Comparison of ENCODE assay signal across 9 mouse cellular contexts in the genomic region with DNA sequence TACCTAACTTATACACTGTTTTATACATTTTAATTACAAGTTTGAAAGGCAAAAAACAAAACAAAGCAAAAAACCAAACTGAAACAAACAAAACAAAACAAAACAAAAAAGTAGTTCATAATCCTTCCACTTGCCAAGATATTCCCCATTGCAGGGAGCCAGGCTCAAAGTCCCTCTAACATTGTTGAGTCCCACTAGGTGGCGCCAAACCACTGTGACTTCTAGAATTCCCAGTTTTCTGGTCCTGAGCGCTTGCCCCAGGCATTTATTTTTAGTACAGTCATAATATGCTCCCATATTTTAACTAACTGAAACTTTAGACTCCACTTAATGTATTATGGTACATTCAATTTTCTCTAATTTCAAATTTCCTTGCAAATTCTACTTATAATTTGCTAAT. TPM values are rescaled to one million over a fixed set of nuclear protein-coding genes. Genes with fewer than 3 reads are reported as not detected.
A peak's percentile ranks its signal among the peaks of the same experiment; 100 is the strongest.
DNase-seq lines count a peak whose midpoint lies in the region; ATAC-seq and TF ChIP-seq lines count a peak whose summit lies in the region.
"Had no signal": no experiment of that assay in that cellular context is flagged by ENCODE, and none has a peak within 500 bp of the region (broad histone marks: within the 10 kb centered on the region; RNA-seq: fewer than 3 reads in every experiment).

No protein-coding gene starts in this region.

- no peaks in the 10 kb centered on the region for H3K4me1 ChIP-seq in heart, embryonic 11.5 days (ENCODE audit: control insufficient read depth, insufficient read depth, low read length)
- no peaks in the 10 kb centered on the region for H3K4me1 ChIP-seq in embryonic fibroblast, embryonic 13.5 days (ENCODE audit: control insufficient read depth, insufficient read depth, low read length)
- no peaks in the 10 kb centered on the region for H3K4me1 ChIP-seq in hindbrain, embryonic 16.5 days (ENCODE audit: control insufficient read depth, insufficient read depth, low read depth, low read length)
- no peaks in the 10 kb centered on the region for H3K4me1 ChIP-seq in midbrain, postnatal 0 days (ENCODE audit: insufficient read depth, low read length)

- ATAC-seq in heart, embryonic 11.5 days (replicated peaks; ENCODE audit: insufficient number of reproducible peaks, low FRiP score, low TSS enrichment) = no peak; the same call in 1 of the 2 replicates
- ATAC-seq in hindbrain, embryonic 16.5 days = peak; percentile 70; the same call in 1 of the 2 replicates
- ATAC-seq in midbrain, postnatal 0 days (ENCODE audit: low FRiP score) = peak; percentile 74; the same call in 1 of the 2 replicates

- intact Hi-C loops in left cerebral cortex, adult 2 months (cut with DNase I) = loop anchor here (1.0 kb wide), 1 partner anchor 71 kb away; no protein-coding TSS in a partner anchor

- H3K4me3 ChIP-seq in heart, embryonic 11.5 days (ENCODE audit: low read depth, low read length) = no peak overlapping the region
- H3K4me3 ChIP-seq in embryonic fibroblast, embryonic 13.5 days (ENCODE audit: insufficient read depth, low read length) = no peak overlapping the region
- H3K4me3 ChIP-seq in hindbrain, embryonic 16.5 days (ENCODE audit: low read length) = no peak overlapping the region
- H3K4me3 ChIP-seq in left cerebral cortex, adult 2 months = no peak overlapping the region
- no peak overlapping the region for H3K4me3 ChIP-seq in midbrain, postnatal 0 days (ENCODE audit: low read depth, low read length)

- WGBS in heart, embryonic 11.5 days (ENCODE audit: insufficient replicate concordance) = 15% methylated on average over 2 of the region's 2 CpGs
- WGBS in hindbrain, embryonic 16.5 days = 16% methylated on average over 2 of the region's 2 CpGs
- WGBS in midbrain, postnatal 0 days = 21% methylated on average over 2 of the region's 2 CpGs

- no peak for TF ChIP-seq POLR2A in embryonic fibroblast, embryonic 13.5 days (IDR thresholded peaks at IDR 0.05; ENCODE audit: low read depth, low read length)

- peak; percentile 34; the same call in 1 of the 2 replicates for TF ChIP-seq CTCF in embryonic fibroblast, embryonic 13.5 days (IDR thresholded peaks at IDR 0.05; ENCODE audit: borderline replicate concordance, insufficient read depth, low read length)
- peak; percentile 92 for TF ChIP-seq CTCF in left cerebral cortex, adult 2 months (IDR thresholded peaks at IDR 0.05)
- peak; percentile 82 for TF ChIP-seq CTCF in midbrain, postnatal 0 days (IDR thresholded peaks at IDR 0.05)

- no peaks in the 10 kb centered on the region for H3K27me3 ChIP-seq in heart, embryonic 11.5 days (ENCODE audit: control insufficient read depth, insufficient read depth, low read length)
- H3K27me3 ChIP-seq in hindbrain, embryonic 16.5 days (replicated peaks; ENCODE audit: control insufficient read depth, insufficient read depth, low read length) = no peaks in the 10 kb centered on the region
- H3K27me3 ChIP-seq in midbrain, postnatal 0 days (ENCODE audit: insufficient read depth, low read length) = no peaks in the 10 kb centered on the region

- no peak overlapping the region for H3K4me2 ChIP-seq in heart, embryonic 11.5 days
- H3K4me2 ChIP-seq in hindbrain, embryonic 16.5 days (ENCODE audit: low read length) = no peak overlapping the region
- H3K4me2 ChIP-seq in midbrain, postnatal 0 days (ENCODE audit: low read depth, low read length, poor library complexity, severe bottlenecking) = no peak overlapping the region

- no peak overlapping the region for H3K9ac ChIP-seq in heart, embryonic 11.5 days (ENCODE audit: low read depth, low read length)
- H3K9ac ChIP-seq in hindbrain, embryonic 16.5 days (ENCODE audit: low read depth, low read length) = no peak overlapping the region
- H3K9ac ChIP-seq in midbrain, postnatal 0 days (replicated peaks; ENCODE audit: low read length, poor library complexity, severe bottlenecking) = no peak overlapping the region

- peak; percentile 47 for DNase-seq in heart, adult 8-10 months (ENCODE audit: low spot score)
- DNase-seq in adrenal gland, postnatal 36 days = peak; percentile 77 to 79
- DNase-seq in left cerebral cortex, adult 2 months (ENCODE audit: extremely low spot score in 1 of 2, low spot score in 2 of 2) = peak; percentile 61 to 62
- peak; percentile 85 for DNase-seq in midbrain, postnatal 0 days (ENCODE audit: low spot score)
- peak; percentile 21 for DNase-seq in testis, postnatal 14 days (ENCODE audit: low spot score)

- no peak overlapping the region for H3K27ac ChIP-seq in heart, embryonic 11.5 days (ENCODE audit: low read depth, low read length)
- no peak overlapping the region for H3K27ac ChIP-seq in embryonic fibroblast, embryonic 13.5 days (ENCODE audit: insufficient read depth, low read length)
- H3K27ac ChIP-seq in hindbrain, embryonic 16.5 days (ENCODE audit: low read depth, low read length) = no peak overlapping the region
- H3K27ac ChIP-seq in left cerebral cortex, adult 2 months = no peak overlapping the region
- H3K27ac ChIP-seq in midbrain, postnatal 0 days (ENCODE audit: low read depth, low read length) = no peak overlapping the region

- no peaks in the 10 kb centered on the region for H3K36me3 ChIP-seq in heart, embryonic 11.5 days (ENCODE audit: control insufficient read depth, insufficient read depth, low read length)
- H3K36me3 ChIP-seq in hindbrain, embryonic 16.5 days (ENCODE audit: control insufficient read depth, insufficient read depth, low read length) = no peaks in the 10 kb centered on the region
- H3K36me3 ChIP-seq in midbrain, postnatal 0 days (ENCODE audit: insufficient read depth, low read length) = no peaks in the 10 kb centered on the region

- H3K9me3 ChIP-seq in heart, embryonic 11.5 days (replicated peaks; ENCODE audit: control insufficient read depth, low read length) = no peaks in the 10 kb centered on the region
- H3K9me3 ChIP-seq in hindbrain, embryonic 16.5 days (ENCODE audit: control insufficient read depth, low read length) = no peaks in the 10 kb centered on the region
- no peaks in the 10 kb centered on the region for H3K9me3 ChIP-seq in midbrain, postnatal 0 days (ENCODE audit: low read length)

RNA-seq across cellular contexts. Expression of a gene that starts 4.9 kb away (rescaled TPM):
- not detected for total RNA-seq in heart, adult 8-10 months (2022)
- not detected in 2 replicates for polyA plus RNA-seq in heart, embryonic 11.5 days (2014; fragmentation: Nextera tagmentation; extraction: Ambion mirVana)
- not detected for total RNA-seq in adrenal gland, postnatal 36 days (2021)
- polyA plus RNA-seq in embryonic fibroblast, embryonic 13.5 days (2011; ENCODE audit: insufficient read length, low read depth, missing spikeins) = not detected in 2 replicates
- not detected in 2 replicates for polyA plus RNA-seq in hindbrain, embryonic 16.5 days (2015; fragmentation: Nextera tagmentation; extraction: Ambion mirVana)
- not detected for total RNA-seq in left cerebral cortex, adult 2 months (2021)
- total RNA-seq in midbrain, postnatal 0 days (2014; rRNA removed) = not detected in 2 replicates
- not detected in 2 replicates for polyA plus RNA-seq in midbrain, postnatal 0 days (2015; fragmentation: Nextera tagmentation; extraction: Ambion mirVana)
- polyA plus RNA-seq: lung, embryonic 16.5 days had no signal

RNA-seq across cellular contexts. Expression of a gene that starts 10.7 kb away (rescaled TPM):
- total RNA-seq in heart, adult 8-10 months (2022) = under 1 TPM in 3 of 4 experiments, not detected in 1; 0.09 to 0.19 (median 0.14) TPM
- polyA plus RNA-seq in heart, embryonic 11.5 days (2014; fragmentation: Nextera tagmentation; extraction: Ambion mirVana) = 0.04 and 0.06 TPM in 2 replicates
- total RNA-seq in adrenal gland, postnatal 36 days (2021) = 1 to 10 TPM in 1 of 2 experiments, under 1 TPM in 1; 0.63 to 2.0 TPM
- polyA plus RNA-seq in embryonic fibroblast, embryonic 13.5 days (2011; ENCODE audit: insufficient read length, low read depth, missing spikeins) = 0.72 TPM in 1 of 2 replicates, not detected in the other
- 0.11 and 0.25 TPM in 2 replicates for polyA plus RNA-seq in hindbrain, embryonic 16.5 days (2015; fragmentation: Nextera tagmentation; extraction: Ambion mirVana)
- total RNA-seq in left cerebral cortex, adult 2 months (2021) = under 1 TPM in 1 of 2 experiments, not detected in 1; 0.65 TPM
- total RNA-seq in midbrain, postnatal 0 days (2014; rRNA removed) = 1.1 and 1.8 TPM in 2 replicates
- 0.11 and 0.26 TPM in 2 replicates for polyA plus RNA-seq in midbrain, postnatal 0 days (2015; fragmentation: Nextera tagmentation; extraction: Ambion mirVana)

RNA-seq across cellular contexts. Expression of a gene that starts 32.3 kb away (rescaled TPM):
- total RNA-seq in heart, adult 8-10 months (2022) = 1 to 10 TPM in 2 of 4 experiments, under 1 TPM in 2; 0.29 to 2.2 (median 1.0) TPM
- polyA plus RNA-seq in heart, embryonic 11.5 days (2014; fragmentation: Nextera tagmentation; extraction: Ambion mirVana) = 0.17 and 0.57 TPM in 2 replicates
- 1 to 10 TPM in 1 of 2 experiments, under 1 TPM in 1; 0.50 to 1.3 TPM for total RNA-seq in adrenal gland, postnatal 36 days (2021)
- 1.8 TPM in 1 of 2 replicates, not detected in the other for polyA plus RNA-seq in embryonic fibroblast, embryonic 13.5 days (2011; ENCODE audit: insufficient read length, low read depth, missing spikeins)
- polyA plus RNA-seq in hindbrain, embryonic 16.5 days (2015; fragmentation: Nextera tagmentation; extraction: Ambion mirVana) = 0.64 and 1.2 TPM in 2 replicates
- total RNA-seq in left cerebral cortex, adult 2 months (2021) = 1 to 10 TPM; 1.2 to 1.4 TPM
- total RNA-seq in midbrain, postnatal 0 days (2014; rRNA removed) = 2.1 TPM in 1 of 2 replicates, not detected in the other
- 0.52 and 0.79 TPM in 2 replicates for polyA plus RNA-seq in midbrain, postnatal 0 days (2015; fragmentation: Nextera tagmentation; extraction: Ambion mirVana)

RNA-seq across cellular contexts. Expression of a gene that starts 48.7 kb away (rescaled TPM):
- not detected for total RNA-seq in heart, adult 8-10 months (2022)
- 0.06 TPM in 1 of 2 replicates, not detected in the other for polyA plus RNA-seq in heart, embryonic 11.5 days (2014; fragmentation: Nextera tagmentation; extraction: Ambion mirVana)
- total RNA-seq in adrenal gland, postnatal 36 days (2021) = not detected
- not detected in 2 replicates for polyA plus RNA-seq in embryonic fibroblast, embryonic 13.5 days (2011; ENCODE audit: insufficient read length, low read depth, missing spikeins)
- polyA plus RNA-seq in hindbrain, embryonic 16.5 days (2015; fragmentation: Nextera tagmentation; extraction: Ambion mirVana) = not detected in 2 replicates
- not detected for total RNA-seq in left cerebral cortex, adult 2 months (2021)
- total RNA-seq in midbrain, postnatal 0 days (2014; rRNA removed) = 0.05 TPM in 1 of 2 replicates, not detected in the other
- not detected in 2 replicates for polyA plus RNA-seq in midbrain, postnatal 0 days (2015; fragmentation: Nextera tagmentation; extraction: Ambion mirVana)
- polyA plus RNA-seq: lung, embryonic 16.5 days had no signal

Comparison
In these comparisons a context has a peak if more than half of its experiments do, and no peak if none do; other contexts are left out.
1. DNase-seq: peak in every context shown above with its lines; median percentile 85 in midbrain, postnatal 0 days; 78 in adrenal gland, postnatal 36 days; 62 in left cerebral cortex, adult 2 months; 47 in heart, adult 8-10 months; 21 in testis, postnatal 14 days.
2. CTCF ChIP-seq: peak in every context shown above with its lines; median percentile 92 in left cerebral cortex, adult 2 months; 82 in midbrain, postnatal 0 days; 34 in embryonic fibroblast, embryonic 13.5 days.